7 mouse cellular contexts compared by ENCODE assay signal in genomic region chr14:20836905-20837376, GRCm38 (mm10). TPM values are rescaled to one million over a fixed set of nuclear protein-coding genes. Genes with fewer than 3 reads are reported as not detected.
DNase-seq lines count a peak whose midpoint lies in the region; ATAC-seq lines count a peak whose summit lies in the region.

No protein-coding gene starts in this region.

- H3K27me3 ChIP-seq in forebrain, embryonic 12.5 days: peaks cover 29% of the 10 kb centered on the region
- H3K27me3 ChIP-seq in intestine, embryonic 15.5 days (replicated peaks): no peaks in the 10 kb centered on the region
- H3K27me3 ChIP-seq in midbrain, embryonic 14.5 days (ENCODE audit: control insufficient read depth, insufficient read depth, low read length): no peaks in the 10 kb centered on the region; the same call in 1 of the 2 replicates

- no peaks in the 10 kb centered on the region for H3K9me3 ChIP-seq in forebrain, embryonic 12.5 days
- no peaks in the 10 kb centered on the region for H3K9me3 ChIP-seq in intestine, embryonic 15.5 days
- no peaks in the 10 kb centered on the region for H3K9me3 ChIP-seq in midbrain, embryonic 14.5 days (ENCODE audit: control insufficient read depth, low read length)

- DNase-seq in right cerebral cortex, postnatal 4 days: peak; percentile 23
- DNase-seq in right cerebral cortex, postnatal 36 days (ENCODE audit: low spot score in 2 of 2): no peak
- DNase-seq in midbrain, embryonic 14.5 days: no peak
- DNase-seq in layer of hippocampus, postnatal 25 days (ENCODE audit: extremely low spot score in 1 of 2, low spot score in 1 of 2): no peak

- WGBS in forebrain, embryonic 12.5 days: 8% methylated on average over 10 of the region's 10 CpGs
- 6% methylated on average over 10 of the region's 10 CpGs for WGBS in intestine, embryonic 15.5 days
- WGBS in midbrain, embryonic 14.5 days: 10% methylated on average over 10 of the region's 10 CpGs

- H3K4me3 ChIP-seq in forebrain, embryonic 12.5 days (replicated peaks): peak overlapping the region; percentile 50
- H3K4me3 ChIP-seq in intestine, embryonic 15.5 days (replicated peaks): peak overlapping the region; percentile 52
- peak overlapping the region; percentile 42 for H3K4me3 ChIP-seq in midbrain, embryonic 14.5 days (replicated peaks; ENCODE audit: low read depth, low read length)

- ATAC-seq in forebrain, embryonic 12.5 days (ENCODE audit: low FRiP score): no peak
- peak; percentile 37; the same call in 1 of the 2 replicates for ATAC-seq in intestine, embryonic 15.5 days
- no peak; the same call in 1 of the 2 replicates for ATAC-seq in midbrain, embryonic 14.5 days (ENCODE audit: low FRiP score, low TSS enrichment)
- no peak for ATAC-seq in activated CD4-positive, CD25-positive, alpha-beta regulatory T cell, adult 4 months

- peak overlapping the region; percentile 73 for H3K9ac ChIP-seq in forebrain, embryonic 12.5 days
- H3K9ac ChIP-seq in intestine, embryonic 15.5 days: peak overlapping the region; percentile 66
- H3K9ac ChIP-seq in midbrain, embryonic 14.5 days (replicated peaks; ENCODE audit: low read length): peak overlapping the region; percentile 60

- peaks cover 7% of the 10 kb centered on the region; the same call in 1 of the 2 replicates for H3K4me1 ChIP-seq in forebrain, embryonic 12.5 days
- H3K4me1 ChIP-seq in intestine, embryonic 15.5 days (replicated peaks): peaks cover 7% of the 10 kb centered on the region
- H3K4me1 ChIP-seq in midbrain, embryonic 14.5 days (ENCODE audit: control insufficient read depth, insufficient read depth, low read length): 0 out of 2 replicates have a peak, but pooled peaks cover 3% of the 10 kb centered on the region

- H3K36me3 ChIP-seq in forebrain, embryonic 12.5 days (replicated peaks): no peaks in the 10 kb centered on the region
- H3K36me3 ChIP-seq in intestine, embryonic 15.5 days: no peaks in the 10 kb centered on the region
- no peaks in the 10 kb centered on the region for H3K36me3 ChIP-seq in midbrain, embryonic 14.5 days (ENCODE audit: control insufficient read depth, insufficient read depth, low read length)

- H3K4me2 ChIP-seq in forebrain, embryonic 12.5 days: peak overlapping the region; percentile 96
- H3K4me2 ChIP-seq in intestine, embryonic 15.5 days (replicated peaks): peak overlapping the region; percentile 99
- peak overlapping the region; percentile 95 for H3K4me2 ChIP-seq in midbrain, embryonic 14.5 days (ENCODE audit: low read length)

- peak overlapping the region; percentile 33; the same call in 1 of the 2 replicates for H3K27ac ChIP-seq in forebrain, embryonic 12.5 days
- H3K27ac ChIP-seq in intestine, embryonic 15.5 days: peak overlapping the region; percentile 13; the same call in 1 of the 2 replicates
- H3K27ac ChIP-seq in midbrain, embryonic 14.5 days (replicated peaks; ENCODE audit: low read depth, low read length): no peak overlapping the region

RNA-seq across cellular contexts. Expression of gene Plau, which starts 0.5 kb away (rescaled TPM):
- 0.10 and 0.15 TPM in 2 replicates for polyA plus RNA-seq in forebrain, embryonic 12.5 days (2016; fragmentation: Nextera tagmentation; extraction: Ambion mirVana)
- 2.5 and 2.9 TPM in 2 replicates for polyA plus RNA-seq in intestine, embryonic 15.5 days (2015; fragmentation: Nextera tagmentation; extraction: Ambion mirVana)
- 0.15 and 0.62 TPM in 2 replicates for polyA plus RNA-seq in midbrain, embryonic 14.5 days (2014; fragmentation: Nextera tagmentation; extraction: Ambion mirVana)
- total RNA-seq in layer of hippocampus, postnatal 25 days (2021): 1 to 10 TPM; 3.5 to 4.0 TPM
- not detected for polyA plus RNA-seq in activated CD4-positive, CD25-positive, alpha-beta regulatory T cell, adult 4 months (2017; shearing (Covaris generic))

RNA-seq across cellular contexts. Expression of gene Camk2g, which starts 43.1 kb away (rescaled TPM):
- 54.1 and 60.4 TPM in 2 replicates for polyA plus RNA-seq in forebrain, embryonic 12.5 days (2016; fragmentation: Nextera tagmentation; extraction: Ambion mirVana)
- polyA plus RNA-seq in intestine, embryonic 15.5 days (2015; fragmentation: Nextera tagmentation; extraction: Ambion mirVana): 37.1 and 42.3 TPM in 2 replicates
- 122 and 129 TPM in 2 replicates for polyA plus RNA-seq in midbrain, embryonic 14.5 days (2014; fragmentation: Nextera tagmentation; extraction: Ambion mirVana)
- total RNA-seq in layer of hippocampus, postnatal 25 days (2021): 100 to 1,000 TPM; 205 to 212 TPM
- 10 to 100 TPM; 21.9 to 29.4 TPM for polyA plus RNA-seq in activated CD4-positive, CD25-positive, alpha-beta regulatory T cell, adult 4 months (2017; shearing (Covaris generic))
